Mouse (Mus musculus): Measurements from ENCODE around the gene Dnajc21. TPM values are rescaled to one million over a fixed set of nuclear protein-coding genes. Genes with fewer than 3 reads are reported as not detected.

Dnajc21 gene
- polyA plus RNA-seq (2015; fragmentation: Nextera tagmentation; extraction: Ambion mirVana): 11.8 and 12.2 TPM in 2 replicates

DNA sequence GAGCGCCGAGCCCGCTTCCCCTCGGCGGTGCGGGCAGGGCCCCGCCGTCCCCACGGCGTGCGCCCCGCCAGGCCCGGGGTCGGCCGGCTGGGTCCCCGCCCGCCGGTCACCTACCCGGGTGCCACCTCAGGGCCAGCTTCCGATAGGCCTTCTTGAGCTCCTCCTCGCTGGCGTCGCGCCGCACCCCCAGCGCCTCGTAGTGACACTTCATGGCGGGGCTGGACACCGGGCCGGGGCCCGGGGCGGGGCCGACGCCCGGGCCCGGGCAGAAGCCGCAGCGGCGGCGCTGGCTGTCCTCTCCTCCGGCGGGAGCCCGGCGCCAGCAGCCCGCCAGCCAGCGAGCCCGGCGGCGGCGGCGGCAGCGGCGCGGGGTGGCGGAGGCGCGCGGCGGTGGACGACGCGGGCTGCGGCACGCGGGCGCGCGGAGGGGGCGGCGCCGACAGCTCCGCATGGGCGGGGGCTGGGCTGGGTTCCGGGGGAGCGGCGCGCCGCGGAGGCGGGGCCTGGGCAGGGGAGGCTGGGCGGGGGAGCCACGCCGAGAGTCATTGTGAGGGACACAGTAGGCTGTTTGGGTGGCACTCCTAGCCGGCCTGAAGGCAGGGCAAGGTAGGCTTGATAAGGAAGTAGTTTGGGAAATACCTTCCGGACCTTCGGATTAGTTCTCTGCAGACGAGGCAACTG, at the start of gene Dnajc21:
Gene Dnajc21, minus strand, starts transcription at position 366 of the 681 bp plus-strand sequence.

DNA sequence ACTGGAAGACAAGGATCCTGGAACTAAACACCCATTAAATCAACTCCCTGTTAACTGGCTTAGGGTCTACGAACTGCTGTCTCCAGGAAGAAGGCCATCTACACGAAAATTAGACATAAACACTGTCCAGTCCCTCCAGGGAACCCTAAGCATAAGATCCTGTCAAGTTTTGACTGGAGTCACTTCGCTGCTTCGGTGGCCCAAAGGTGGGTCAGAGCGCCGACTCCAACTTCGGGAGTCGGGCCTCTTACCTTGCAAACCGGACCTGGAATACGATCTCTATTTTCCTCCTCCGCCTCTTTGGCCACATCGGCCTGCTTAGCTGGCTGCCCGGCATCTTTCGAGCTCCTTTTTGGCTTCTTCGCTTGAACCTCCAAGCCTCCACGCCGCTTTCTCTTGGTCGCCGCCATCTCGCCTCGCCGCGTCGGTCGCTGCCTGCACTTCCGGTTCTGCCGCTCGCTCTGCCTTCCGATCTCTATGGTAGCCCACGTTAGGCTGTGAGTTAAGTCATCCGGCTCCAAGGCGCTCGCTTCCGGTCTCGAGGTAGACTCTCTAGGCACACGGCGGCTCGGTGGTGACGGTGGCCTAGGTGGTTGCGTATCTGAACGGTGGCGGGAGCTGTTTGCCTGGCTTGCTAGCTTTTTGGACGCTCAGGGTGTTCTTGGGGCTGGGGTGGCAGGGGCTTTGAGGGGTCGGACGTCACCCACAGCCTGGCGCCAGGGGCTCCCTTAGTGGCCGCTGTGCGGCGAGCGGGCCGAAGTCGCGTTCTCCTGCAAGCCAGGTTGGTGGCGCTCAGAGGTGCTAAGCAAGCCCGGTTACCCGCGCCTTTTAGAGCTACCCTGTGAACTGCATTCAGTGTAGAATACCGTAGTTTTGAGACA, 15.4 kb upstream of the Dnajc21 start, which contains the start of the genes Brix1 and Rad1:
Gene Brix1, minus strand, starts transcription at position 464 of the 881 bp plus-strand sequence.
Gene Rad1, plus strand, starts transcription at position 535 of the 881 bp plus-strand sequence.

Other genes with a start within 250 kb of the Dnajc21 start
- gene Gm21973, start 145.1 kb downstream of the Dnajc21 start, polyA plus RNA-seq (2015; fragmentation: Nextera tagmentation; extraction: Ambion mirVana): not detected in 2 replicates
- not detected in 2 replicates for gene Agxt2, start 112.0 kb downstream of the Dnajc21 start, polyA plus RNA-seq (2015; fragmentation: Nextera tagmentation; extraction: Ambion mirVana)
- 62.4 and 63.1 TPM in 2 replicates for gene Brix1, start 15.4 kb upstream of the Dnajc21 start, polyA plus RNA-seq (2015; fragmentation: Nextera tagmentation; extraction: Ambion mirVana)
- 12.9 and 14.6 TPM in 2 replicates for gene Rad1, start 15.5 kb upstream of the Dnajc21 start, polyA plus RNA-seq (2015; fragmentation: Nextera tagmentation; extraction: Ambion mirVana)
- gene Ttc23l, start 88.2 kb upstream of the Dnajc21 start, polyA plus RNA-seq (2015; fragmentation: Nextera tagmentation; extraction: Ambion mirVana): not detected in 2 replicates
- gene Rai14, start 244.1 kb upstream of the Dnajc21 start, polyA plus RNA-seq (2015; fragmentation: Nextera tagmentation; extraction: Ambion mirVana): 5.4 and 7.0 TPM in 2 replicates

All from skeletal muscle tissue, postnatal 0 days (tissue).